Mouse (Mus musculus) c-Kit-positive CD71-positive TER-119-negative erythroid progenitor cells, embryonic 14.5 days (primary cell): ENCODE data around the gene Gm49342.
"Not testable (repeated sequence)": the region's sequence is repeated elsewhere in the genome, so short reads cannot be mapped to it uniquely, and the experiment has no call there.

Experiments
- DNase-seq: peaks from one replicate; pipeline ENCODE4 v3.0.0-alpha.2; 2013; ENCODE audit warnings: low read depth

The Gm49342 gene

GRCm38 (mm10) chr14:50943932-50944667, at the start of gene Gm49342:
Gene Gm49342 (plus strand): TSS chr14:50944517.
- DNase-seq = peak; percentile 89

- no peak for DNase-seq
Measured at GRCm38 (mm10) chr14:50895407-50895806, 48.9 kb upstream of the Gm49342 start.

DNA sequence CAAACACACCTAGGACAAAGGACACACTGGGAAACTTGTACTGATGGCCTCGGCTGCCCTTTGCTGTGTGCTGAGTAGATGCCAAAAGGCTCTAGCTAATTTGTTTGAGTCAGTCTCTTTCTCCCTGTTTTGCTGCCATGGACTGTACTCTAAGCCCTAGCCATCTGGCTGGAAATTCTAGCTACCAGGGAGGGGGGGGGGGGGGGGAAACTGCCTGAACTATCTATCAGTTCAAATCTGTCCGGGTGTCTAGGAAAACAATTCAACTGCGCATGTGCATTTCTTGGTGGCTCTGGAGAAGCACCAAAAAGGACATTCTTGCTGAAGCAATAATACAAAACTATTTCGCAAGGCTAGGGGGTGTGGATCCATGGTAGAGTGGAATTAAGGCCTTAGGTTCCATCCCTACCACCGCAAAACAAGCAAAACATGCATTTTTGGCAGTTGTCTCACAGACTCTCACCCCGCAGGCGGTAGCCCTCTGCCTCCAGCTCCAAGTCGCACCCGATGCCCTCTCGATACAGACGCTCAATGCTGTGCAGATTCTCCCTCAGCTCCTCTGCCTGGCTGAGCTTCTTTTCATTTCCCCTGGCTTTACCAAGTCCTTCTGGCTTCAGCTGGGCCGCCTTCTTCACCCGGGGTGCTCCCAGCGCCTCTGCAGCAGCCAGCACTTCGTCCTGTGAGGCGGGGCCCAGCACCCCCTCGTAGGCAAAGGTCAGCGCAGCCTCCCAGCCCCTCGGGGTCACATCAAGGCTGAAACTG, 48.2 kb upstream of the Gm49342 start:
- no peak for DNase-seq

GRCm38 (mm10) chr14:50896747-50897373, 47.5 kb upstream of the Gm49342 start:
- DNase-seq = no peak

- DNase-seq = no peak
Measured at GRCm38 (mm10) chr14:50897374-50897765, 46.9 kb upstream of the Gm49342 start, which contains the start of gene Klhl33. Gene Klhl33 (minus strand): TSS chr14:50897507.

DNA sequence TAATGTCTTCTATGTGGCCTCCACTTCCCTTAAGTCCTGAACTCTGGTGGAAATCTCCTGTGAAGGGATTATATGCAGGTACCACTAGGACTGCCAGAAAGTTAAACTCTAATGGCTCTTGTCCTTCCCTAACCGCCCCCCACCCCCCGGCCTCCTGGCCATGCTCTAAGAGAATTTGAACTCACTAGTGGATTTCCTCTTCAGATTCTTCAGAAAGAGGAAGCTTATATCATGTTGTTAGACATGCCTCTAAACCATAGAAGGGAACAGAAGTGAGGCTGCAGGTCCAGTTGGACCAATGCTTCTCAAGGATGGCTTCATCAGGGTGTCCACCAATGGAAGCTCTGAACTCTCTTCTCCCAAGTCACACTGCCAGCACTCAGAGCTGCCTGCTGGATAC, 46.3 kb upstream of the Gm49342 start:
- not testable (repeated sequence) for DNase-seq

- no peak for DNase-seq
Measured at GRCm38 (mm10) chr14:50903973-50904827, 40.1 kb upstream of the Gm49342 start.

DNA sequence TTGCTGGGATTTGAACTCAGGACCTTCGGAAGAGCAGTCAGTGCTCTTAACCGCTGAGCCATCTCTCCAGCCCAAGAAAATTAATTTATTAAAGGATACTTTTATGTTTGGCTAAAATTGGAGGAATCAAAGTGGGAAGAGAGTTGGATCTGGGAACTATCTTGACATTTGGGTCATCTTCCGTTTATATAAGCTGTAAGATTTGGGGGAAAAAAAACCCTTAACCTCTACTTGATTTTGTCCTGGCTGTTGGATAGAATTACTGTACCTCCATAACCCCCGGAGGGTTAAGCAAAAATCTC, 39.5 kb upstream of the Gm49342 start:
- DNase-seq = no peak

DNA sequence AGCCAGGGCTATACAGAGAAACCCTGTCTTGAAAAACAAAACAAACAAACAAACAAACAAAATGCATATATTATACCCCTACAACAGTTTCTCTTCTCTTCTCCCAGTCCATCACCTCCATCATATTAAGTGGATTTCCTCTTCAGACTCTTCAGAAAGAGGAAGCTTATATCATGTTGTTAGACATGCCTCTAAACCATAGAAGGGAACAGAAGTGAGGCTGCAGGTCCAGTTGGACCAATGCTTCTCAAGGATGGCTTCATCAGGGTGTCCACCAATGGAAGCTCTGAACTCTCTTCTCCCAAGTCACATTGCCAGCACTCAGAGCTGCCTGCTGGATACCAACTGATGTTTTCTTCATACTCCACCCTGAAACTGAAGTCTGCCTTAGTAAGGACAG, 39.0 kb upstream of the Gm49342 start:
- DNase-seq = not testable (repeated sequence)

DNA sequence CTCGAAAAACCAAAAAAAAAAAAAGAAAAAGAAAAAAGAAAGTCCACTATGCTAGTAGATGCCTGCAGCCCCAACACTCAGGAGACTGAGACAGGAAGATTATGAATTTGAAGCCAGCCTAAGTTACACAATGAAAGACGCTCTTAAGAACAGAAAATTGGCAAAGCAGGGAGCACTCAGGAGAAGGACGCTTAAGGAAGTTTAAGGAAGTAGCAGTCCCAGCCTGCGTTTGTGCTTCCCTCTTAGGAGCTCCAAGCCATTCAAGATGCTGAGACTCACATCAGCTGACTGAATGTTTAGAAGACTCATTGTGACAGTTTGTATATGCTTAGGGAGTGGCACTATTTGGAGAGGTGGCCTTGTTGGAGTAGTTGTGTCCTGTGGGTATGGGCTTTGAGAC, 36.2 kb upstream of the Gm49342 start:
- no peak for DNase-seq

DNA sequence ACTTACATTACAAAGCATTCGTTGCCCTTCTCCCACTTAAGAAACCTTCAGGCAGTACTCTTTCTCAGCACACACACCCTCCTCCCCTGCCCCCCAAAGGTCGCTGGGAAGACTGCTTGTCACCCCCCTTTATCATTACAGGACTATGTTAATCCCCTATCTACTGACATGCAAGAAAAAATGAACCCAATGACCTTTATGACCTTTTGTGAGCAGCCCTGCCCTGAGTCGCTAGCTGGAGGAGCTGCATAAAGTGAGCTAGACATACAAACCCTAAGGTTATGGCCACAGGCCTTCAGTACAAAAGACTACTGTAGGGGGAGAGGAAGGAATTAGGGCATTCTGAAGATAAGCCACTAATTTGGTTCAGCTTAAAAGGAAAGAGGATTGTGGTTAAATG, 33.0 kb upstream of the Gm49342 start:
- no peak for DNase-seq

GRCm38 (mm10) chr14:50923437-50923836, 20.9 kb upstream of the Gm49342 start:
- DNase-seq = not testable (repeated sequence)

DNA sequence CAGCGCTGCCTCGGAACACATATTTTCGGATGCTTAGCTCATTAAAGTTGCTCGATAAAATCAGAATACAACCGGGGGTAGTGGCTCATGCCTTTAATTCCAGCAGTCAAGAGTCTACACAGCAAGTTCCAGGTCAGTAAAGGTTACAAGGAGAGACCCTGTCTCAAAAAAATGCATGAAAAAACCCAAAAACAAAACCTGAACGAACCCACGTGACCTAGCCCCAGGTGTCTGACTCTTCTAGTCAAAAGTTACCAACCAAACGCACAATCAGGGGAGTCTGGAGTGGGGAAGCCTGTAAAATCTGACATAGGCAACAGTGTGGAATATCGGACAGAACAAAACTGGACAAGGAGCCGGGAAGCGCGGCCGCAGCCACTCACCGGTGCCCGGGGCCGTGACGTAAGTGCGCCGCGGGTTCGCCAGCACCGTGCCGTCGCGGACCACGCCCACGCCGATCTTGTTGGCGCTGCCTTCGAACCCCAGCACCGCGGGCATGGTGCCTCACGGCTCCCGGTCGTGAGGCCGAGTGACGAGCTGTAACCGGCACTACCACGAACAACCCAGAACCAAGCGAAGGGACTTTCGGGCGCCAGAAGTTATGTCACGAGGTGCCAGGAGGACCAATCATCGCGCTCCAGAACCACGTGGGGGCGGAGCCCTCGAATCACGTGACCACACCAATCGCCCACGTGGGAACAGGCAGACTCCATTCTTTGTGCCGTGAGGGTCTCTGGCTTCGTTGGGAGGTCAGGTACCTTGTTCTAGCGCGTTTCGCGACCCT, 19.8 kb upstream of the Gm49342 start, which contains the start of the genes Osgep and Apex1:
Gene Osgep, minus strand, starts transcription at position 613 of the 784 bp plus-strand sequence.
Gene Apex1, plus strand, starts transcription at position 688 of the 784 bp plus-strand sequence.
- DNase-seq = peak; percentile 94

DNA sequence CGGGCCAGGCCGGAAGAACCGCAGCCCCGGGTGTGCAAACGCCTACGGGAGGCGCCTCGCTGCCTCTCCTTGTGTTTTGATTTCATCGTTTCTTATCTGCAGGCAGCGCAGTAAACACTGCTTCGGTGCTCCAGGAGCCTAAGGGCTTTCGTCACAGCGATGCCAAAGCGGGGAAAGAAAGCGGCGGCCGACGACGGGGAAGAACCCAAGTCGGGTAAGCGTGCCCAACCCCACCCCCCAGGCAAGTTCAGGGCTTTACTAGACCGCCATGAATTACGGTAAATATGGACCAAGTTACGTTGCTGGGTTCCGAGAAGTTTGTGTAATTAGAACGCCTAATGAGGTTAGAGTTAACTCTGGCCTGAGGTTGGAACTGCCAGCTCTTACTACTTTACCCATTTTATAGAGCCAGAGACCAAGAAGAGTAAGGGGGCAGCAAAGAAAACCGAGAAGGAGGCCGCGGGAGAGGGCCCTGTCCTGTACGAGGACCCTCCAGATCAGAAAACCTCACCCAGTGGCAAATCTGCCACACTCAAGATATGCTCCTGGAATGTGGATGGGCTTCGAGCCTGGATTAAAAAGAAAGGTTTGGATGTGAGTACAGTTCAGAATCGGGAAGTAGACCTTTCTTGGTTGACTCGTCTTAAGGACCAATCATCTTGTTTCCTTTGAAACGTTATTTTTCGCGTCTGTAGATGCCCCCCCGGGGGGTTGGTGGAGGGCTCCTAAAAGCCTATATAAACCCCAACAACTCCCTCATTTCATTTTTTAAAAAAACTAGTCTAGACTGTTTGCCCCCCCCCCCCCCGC, 19.0 kb upstream of the Gm49342 start:
- DNase-seq = no peak

DNA sequence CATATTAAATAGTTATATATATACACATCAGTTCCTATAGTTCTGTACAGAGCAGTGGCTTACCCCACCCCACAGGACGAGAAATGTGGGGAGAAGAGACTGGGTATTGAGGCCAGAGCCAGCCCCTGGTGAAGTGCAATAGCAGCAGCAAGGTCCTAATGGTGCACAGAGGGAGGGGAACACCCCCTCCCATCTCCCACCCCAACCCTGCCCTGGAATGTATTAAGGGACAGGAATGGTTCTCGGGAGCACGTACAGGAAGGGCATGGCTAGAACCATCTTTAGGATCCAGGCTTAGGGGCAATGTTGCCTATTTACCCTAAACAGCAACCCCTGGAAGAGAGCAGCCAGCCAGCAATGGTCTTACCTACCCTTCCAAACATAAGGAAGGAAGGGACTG, 17.0 kb upstream of the Gm49342 start:
- DNase-seq = no peak

- no peak for DNase-seq
Measured at GRCm38 (mm10) chr14:50929951-50930350, 14.4 kb upstream of the Gm49342 start.

DNA sequence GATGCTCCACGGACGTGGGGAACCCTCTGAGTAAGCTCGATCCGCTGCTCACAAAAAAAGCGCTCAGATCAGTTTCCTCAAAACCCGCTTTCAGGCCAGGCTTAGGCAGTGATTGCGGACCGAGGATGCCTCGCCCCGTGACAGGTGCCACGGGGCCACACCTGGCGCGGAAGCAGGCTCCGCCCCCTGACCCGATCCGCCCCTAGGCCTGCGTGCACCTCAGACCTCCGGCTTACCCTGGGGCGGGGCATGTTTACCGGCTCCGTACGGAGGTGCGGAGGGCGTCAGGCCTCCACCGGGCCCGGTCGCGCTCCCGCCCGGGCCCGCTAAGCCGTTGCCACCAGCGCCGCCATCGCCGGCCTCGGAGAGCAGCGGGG, 14.0 kb upstream of the Gm49342 start:
- no peak for DNase-seq

- peak; percentile 97 for DNase-seq
Measured at GRCm38 (mm10) chr14:50930754-50931492, 13.4 kb upstream of the Gm49342 start, which contains the start of the genes Pip4p1 and Pnp. Gene Pip4p1 (minus strand): TSS chr14:50930856. Gene Pnp (plus strand): TSS chr14:50931082.

DNA sequence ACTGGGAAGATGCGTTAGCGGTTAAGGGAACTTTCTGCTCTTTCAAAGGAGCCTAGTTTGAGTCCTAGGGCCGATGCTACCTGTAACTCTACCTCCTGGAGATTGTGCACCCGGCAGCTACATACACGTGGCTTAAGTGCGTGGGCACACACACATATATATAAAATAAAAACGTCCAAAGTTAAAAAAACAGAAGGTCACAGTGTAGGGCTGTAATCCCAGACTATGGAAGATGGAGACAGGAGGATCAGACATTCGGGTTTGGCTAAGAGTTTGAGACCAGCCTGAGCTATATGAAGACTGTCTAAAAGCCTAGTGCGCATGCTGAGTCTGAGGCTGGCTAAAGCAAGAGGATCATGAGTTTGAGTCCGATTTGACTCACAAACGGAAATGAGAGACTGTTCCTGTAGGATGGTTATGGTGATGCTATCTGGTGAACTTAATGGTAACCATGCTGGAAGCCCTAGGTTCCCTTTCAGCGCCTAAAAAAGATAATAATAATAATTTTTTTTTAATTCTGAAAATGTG, 12.8 kb upstream of the Gm49342 start:
- no peak for DNase-seq
